Mouse (Mus musculus) right cerebral cortex, postnatal 10 days (tissue): ENCODE measurements at regions not wholly inside any gene's neighbourhood (a gene's known extent, or its start where the extent isn't known, plus 50 kb on each side); places are given as distances from the start of the nearest gene placed in this dataset.
"Not testable (repeated sequence)": the region's sequence is repeated elsewhere in the genome, so short reads cannot be mapped to it uniquely, and the experiment has no call there.

Source experiments
- DNase-seq, 2 experiments: peaks; one replicate each; pipeline ENCODE4 v3.0.0; 2021; ENCODE audit warnings: low spot score in 2 of 2

DNA sequence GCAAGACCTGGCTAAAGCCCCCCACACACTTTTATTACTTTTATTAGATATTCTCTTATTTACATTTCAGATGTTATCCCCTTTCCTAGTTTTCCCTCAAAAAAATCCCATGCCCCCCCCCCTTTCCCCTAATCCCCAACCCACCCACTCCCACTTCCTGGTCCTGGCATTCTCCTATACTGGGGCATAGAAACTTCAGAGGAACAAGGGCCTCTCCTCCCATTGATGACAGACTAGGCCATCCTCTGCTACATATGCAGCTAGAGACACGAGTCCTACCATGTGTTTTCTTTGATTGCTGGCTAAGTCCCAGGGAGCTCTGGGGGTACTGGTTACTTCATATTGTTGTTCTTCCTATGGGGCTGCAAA lies 116.8 kb downstream of the Rfpl4b start:
- not testable (repeated sequence) for DNase-seq

DNA sequence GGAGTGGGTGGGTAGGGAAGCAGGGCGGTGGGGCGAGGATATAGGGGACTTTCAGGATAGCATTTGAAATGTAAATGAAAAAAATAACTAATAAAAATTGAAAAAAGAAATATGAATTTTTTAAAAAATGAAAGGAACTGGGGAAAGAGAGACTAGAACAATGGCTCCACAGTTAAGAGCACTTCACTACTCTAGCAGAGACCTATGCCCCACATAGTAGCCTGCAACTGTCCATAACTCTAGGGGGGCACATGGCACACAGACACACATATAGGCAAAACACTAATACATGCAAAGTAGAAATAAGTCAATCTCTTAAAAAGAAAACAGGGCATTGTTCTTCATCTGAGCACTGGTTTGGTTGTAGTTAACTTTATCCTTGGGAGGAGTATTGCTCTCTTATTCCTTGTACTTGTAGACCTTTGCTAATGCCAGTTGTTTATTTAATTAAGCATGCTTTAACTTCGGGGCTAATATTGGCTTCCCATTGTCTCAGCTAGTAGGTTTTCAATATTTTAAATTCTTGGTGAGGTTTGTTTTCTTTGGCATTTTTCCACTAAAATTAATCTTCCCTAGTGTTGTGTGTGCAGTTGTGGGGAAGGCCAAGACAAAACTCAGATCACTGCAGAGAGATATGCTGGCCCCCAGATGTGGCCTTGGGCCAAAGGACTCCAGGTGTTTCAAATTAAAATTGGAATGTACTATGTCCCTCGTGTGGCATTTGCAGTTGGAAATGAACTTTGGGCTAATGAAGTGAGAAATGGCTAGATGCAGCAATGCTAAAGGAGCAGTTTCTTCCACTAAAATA lies 117.4 kb downstream of the Rfpl4b start:
- no peak for DNase-seq

DNA sequence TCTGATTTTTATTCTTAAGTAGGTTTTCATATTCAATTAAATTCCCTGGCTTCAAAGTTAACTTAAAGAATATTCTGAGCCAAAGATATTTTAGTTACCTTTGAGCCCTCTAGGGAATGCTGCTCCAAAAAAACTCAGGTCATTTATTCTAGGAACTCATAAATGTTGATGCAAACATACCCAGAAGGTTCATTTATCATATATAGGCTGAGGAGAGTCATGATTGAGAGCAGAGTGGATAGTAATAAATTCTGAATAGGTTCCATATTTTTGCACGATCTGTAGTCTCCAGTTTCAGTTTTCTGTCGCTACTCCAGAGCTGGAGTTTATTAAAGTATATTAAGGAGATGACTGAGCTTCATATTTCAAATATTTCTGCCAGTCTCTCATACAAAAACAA lies 144.1 kb downstream of the Rfpl4b start:
- DNase-seq = no peak

DNA sequence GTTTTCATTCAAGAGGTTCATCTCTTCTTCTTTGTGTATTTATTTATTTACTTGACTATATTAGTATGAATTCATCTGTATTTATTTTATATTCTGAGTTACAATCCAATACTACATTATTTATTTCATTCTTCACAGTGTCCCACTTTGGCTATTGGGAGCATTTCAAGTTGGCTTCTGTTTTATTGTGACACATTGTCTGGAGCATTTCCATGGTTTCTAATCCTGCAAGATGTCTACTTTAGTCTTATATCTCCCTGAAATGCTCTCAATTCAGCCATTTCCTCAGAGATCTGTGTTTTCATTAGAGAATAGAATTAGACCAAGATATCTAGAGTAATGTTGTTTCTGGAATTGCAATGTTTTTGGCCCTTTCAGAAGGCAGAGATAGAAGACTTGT lies 153.0 kb downstream of the Rfpl4b start:
- no peak for DNase-seq

DNA sequence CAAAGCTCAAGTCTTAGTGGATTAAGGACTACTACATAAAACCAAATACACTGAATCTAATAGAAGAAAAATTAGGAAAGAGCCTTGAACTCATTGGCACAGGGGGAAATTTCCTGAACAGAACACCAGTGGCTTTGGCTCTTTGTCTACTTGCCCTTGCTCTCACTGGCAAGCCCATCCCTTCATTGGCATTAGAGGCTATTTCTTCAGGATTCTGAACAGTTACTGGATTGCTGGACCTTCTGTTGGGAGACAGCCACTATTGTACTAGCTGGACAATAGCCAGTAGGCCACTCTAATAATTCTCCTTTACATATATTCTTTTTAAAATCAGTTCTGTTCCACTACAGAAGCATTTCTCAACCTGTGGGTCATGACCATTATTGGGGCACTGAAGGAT lies 153.7 kb downstream of the Rfpl4b start:
- DNase-seq = no peak

DNA sequence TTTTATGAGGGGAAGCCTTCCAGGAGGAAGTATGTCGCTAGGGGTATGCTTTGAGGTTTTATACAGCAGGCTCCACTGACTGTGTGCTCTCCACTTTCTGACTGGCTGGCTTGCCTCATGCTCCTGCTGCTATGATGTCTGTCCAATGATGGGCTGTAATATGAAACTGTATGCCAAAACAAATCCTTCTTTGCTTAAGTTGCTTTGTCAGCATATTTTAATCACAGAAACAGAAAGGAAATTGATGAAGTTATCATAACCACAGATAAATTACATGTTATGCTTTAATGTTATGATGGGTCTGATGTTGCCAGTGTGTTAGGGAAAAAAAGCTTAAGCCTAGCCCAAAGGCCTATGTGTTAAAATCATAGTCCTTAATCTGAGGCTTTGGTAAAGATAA lies 185.9 kb downstream of the Rfpl4b start:
- no peak for DNase-seq

DNA sequence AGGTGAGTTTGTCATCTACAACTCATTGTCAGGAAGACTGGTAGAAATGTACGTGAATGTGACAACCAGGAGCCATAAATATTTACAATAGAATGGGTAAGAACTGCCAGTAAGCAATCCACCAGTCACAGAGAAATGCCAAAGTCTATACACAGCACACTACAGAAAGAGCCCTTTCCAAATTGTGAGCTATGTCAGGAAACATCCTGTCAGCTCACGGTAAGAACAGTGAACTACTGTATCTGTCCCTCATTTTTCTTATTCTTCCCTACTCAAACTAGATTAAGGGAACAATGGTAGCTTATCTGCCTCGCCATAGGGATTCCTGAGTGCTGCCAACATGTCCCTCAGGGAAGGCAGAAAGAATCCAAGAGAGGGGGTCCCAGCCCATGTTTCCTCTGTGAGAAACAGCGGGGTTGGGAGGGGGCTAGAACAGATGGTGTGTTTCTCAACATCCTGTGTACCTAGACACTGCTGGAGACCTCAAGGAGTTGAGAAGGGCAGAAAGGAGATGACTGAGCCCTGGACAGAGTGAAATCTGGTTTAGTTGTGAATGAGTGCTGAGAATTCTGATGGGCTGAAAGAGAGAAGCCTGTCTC lies 191.6 kb downstream of the Rfpl4b start:
- DNase-seq = no peak

DNA sequence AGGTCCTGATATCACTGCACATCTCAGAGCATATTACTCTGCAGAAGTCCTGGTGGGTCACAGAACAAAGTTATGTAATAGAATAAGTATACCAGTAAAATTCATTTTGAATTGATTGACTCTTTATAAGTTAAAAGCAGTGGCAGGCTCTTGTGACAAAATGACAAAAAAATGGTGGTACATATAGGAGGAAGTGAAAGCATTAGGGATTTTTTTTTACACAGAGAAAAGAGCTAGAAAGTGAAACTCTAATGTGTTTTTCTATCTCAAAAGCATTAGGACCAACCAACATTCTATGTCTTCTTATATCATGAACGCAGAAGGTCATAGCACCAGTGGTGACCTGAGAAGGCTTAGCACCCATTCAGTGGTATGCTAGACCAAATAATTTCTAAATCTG lies 198.2 kb downstream of the Rfpl4b start:
- no peak for DNase-seq

DNA sequence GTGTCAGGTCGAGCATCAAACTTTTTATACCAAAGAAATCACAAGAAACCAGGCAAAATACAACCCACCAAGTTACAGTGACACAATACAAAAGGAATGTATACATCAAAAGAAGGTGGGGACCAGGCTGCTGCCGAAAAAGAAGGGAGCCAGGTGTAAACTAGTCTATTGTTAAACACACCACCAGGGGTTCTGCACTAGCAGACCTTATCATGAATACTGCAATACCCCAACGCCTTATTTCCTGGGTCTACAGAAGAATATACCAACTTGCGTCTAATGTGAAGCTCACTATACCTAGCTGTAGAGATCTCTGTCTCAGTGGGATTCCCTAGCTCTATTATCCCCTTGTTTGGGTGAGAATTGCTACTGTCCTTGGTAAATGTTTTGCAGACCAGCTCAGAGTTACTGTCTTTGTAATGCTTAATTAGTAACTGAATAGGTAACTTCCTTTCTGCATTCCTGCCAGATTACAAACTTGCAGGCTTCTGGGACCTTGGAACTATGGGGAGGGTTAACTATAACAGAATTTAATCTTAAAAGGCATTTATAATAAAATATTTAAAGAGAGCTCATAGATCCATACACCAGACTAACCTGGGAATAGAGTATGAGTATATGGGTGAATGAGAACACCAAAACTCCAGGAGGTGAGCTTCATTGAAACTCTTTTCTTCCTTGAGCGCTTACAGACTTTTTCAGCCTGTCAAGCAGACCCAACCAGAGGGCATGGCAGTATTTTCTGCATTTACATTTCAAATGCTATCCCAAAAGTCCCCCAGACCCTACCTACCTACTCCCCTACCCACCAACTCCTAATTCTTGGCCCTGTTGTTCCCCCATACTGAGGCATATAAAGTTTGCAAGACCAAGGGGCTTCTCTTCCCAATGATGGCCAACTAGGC lies 211.7 kb downstream of the Rfpl4b start:
- no peak for DNase-seq

DNA sequence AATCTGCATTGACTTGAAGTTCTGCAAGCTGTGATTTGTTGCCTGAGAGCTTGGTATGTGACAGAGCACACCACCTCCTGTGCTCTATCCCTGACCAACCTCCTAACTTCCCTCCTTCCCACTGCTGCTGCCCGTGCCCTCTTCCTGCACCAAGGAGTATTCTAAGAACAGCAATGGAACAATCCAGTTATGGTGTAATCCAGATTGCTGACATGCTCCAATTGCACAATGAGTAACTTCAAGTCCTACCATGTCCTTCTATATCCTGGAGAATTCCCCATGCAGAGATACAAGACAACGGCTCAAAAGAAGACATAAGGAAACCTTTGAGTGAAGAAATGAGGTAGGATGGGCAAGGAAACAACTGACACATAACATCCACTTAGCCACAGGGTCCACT lies 235.5 kb downstream of the Rfpl4b start:
- no peak for DNase-seq

DNA sequence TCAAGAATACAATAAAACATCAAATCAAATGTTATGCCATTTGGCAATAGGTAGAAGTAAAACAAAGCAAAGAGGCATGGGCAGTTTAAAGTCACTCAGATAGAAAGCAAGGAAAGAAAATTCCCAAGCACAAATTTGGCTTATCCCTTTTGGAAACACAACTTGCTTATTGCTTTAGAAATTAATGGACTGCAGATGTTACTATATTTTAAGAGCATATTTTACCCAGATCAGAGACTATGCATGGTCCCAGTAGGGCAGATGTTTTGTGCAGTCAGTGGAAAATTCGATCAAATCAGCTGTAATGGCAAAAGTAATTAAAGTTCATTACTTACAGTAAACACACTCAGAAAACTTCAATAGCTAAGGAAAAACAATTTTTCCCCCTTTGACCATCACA lies 245.9 kb downstream of the Rfpl4b start:
- DNase-seq = no peak

DNA sequence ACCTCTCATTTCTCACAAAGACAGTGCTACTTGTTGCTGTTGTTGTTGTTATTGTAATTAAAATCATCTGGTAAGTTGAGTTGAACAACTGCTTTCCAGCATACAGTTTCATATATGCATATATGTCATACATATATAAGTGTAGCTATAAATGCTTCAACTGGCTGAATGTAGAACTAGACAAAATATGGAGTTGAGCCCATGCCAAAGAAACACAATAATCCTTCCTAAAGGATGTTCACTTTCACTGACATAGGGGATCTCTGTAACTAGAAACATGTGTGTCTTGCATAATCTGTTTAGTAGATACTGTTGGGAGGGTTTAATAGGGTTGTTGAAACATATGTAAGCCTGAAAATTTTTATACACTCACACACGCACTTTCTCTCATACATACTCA lies 247.9 kb downstream of the Rfpl4b start:
- no peak for DNase-seq

DNA sequence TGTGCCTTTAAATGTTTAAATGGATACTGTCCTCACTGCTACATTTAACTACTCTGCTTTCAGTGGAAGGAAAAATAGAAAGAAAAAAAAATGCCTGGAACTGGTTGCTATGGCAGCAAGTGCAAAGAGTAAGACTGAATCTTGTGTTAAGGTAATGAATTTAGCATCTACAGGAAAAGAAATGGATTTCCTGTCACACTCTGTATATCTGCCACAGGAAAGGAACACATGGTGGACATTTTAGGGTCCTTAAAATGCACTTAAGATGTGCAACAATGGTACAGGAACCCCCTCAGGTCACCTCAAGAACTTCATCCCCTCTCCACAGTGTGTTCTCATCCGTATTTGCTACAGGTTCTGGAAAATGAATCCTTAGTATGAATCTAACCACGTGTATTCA lies 248.4 kb downstream of the Rfpl4b start:
- peak in 1 of 2 experiments; percentile 51 for DNase-seq

DNA sequence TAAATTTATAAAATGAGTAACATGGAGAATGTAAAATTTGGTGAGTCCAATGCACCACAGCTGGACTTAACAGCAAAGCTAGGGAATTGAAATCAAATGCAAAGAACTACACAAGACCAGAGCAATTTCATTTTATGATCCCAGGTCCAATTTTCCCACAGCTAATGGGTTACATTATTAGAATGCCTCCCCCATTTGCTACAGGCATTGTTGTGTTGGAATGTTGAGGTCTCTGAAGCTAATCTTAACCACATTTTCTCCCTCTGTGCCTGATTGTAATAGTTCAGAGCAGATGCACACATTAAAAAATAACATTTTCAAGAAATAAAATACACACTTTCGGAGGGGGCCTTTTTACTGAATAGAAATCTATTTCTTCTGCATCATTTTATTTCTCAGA lies 254.3 kb downstream of the Rfpl4b start:
- DNase-seq = no peak

DNA sequence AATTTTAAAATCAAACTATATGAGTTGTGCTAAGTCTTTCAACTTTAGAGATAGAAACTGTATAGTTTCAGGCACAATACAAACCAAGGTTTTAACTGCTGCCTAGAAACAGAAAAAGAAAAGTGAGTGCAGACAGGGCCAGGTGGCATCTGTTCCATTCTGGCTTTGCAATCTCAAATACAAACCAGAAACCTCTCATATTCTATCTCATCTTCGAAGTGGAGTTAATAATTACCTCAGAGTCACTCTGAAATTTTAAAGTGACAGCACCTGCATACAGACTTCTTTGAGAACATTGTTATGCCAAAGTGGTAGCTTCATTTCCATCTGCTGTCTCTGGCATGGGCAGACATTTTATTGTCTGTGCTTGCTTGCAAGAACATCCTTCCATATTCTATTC lies 255.2 kb downstream of the Rfpl4b start:
- no peak for DNase-seq

DNA sequence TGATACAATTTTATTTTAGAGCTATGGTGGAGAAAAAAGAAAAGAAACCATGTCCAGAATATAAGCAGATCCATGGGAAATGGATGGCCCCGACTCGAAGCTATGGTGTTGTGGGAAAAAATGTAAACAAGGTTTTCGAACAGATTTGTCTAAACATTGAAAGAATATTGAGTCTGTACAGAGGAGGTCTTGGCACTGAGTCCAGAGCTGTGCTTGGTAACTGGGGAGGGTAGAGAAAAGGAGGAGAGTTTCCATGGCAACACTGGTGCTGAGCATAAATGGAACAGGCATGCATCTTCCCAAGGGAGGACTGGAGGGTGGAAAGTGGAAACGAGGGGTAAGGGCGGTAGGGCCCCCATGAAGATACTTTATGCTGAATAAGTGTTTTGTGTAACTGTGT lies 266.5 kb downstream of the Rfpl4b start:
- peak; percentile 81 to 89 for DNase-seq

DNA sequence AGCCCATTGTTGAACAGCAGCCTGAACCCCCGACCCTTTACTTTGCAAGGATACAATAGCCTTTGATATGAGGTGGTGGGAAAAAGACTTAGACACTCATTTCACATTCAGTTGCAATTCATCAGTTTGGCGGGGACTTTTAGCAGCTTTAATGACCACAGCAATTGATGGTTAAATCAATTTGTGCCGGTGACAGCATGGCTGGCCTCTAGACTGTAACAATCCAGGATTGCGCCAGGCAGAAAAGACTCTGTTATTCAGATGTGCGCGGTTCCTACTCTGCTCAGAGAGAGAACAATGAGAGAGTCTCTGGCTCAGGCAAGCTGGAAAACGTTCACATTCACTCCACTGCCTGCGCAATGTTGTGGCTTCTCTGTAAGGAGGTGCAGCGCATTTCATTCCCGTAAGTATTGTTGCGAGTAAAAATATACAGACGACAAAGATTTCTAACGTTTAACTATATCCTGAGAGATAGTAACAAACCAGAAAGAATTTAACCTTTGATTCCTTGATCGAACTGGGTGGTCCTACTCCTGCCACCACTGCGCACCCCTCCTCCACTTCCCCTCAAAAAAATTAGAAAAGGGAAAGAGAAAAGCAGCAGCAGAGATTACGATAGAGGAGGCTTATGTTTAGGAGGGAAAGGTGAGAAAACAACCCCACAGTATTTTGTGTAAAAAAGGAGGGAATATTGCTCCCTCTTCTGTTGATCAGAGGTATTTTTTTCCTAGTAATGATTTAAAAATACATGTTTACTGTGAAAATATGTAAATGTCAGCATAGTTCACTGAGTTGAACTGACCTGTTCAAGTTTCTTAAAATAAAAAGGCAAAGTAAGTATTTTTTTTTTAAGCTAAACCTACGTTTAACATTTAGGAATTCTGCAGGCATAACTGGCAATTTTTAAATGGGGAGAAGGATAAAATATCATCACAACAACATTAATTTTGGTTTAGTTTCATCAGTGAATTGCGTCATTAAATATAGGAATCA lies 267.6 kb downstream of the Rfpl4b start:
- DNase-seq = peak; percentile 70 to 85

DNA sequence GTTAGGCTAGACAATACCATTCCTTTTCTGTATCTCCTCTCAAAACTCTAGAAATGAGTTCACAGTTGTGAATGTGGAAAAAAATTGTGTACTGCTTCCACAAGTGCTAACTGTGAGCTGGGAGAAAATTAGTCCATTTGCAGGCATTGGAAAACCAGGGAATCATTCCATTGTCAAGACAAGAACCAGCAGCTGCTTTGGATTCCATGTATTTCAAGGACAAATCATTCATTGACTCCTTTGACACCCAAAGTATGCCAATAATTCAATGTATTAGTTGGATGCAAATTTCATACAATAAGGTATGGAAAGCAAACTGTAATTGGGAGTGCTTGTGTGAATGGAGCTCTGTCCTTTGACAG lies 268.3 kb downstream of the Rfpl4b start:
- no peak for DNase-seq

DNA sequence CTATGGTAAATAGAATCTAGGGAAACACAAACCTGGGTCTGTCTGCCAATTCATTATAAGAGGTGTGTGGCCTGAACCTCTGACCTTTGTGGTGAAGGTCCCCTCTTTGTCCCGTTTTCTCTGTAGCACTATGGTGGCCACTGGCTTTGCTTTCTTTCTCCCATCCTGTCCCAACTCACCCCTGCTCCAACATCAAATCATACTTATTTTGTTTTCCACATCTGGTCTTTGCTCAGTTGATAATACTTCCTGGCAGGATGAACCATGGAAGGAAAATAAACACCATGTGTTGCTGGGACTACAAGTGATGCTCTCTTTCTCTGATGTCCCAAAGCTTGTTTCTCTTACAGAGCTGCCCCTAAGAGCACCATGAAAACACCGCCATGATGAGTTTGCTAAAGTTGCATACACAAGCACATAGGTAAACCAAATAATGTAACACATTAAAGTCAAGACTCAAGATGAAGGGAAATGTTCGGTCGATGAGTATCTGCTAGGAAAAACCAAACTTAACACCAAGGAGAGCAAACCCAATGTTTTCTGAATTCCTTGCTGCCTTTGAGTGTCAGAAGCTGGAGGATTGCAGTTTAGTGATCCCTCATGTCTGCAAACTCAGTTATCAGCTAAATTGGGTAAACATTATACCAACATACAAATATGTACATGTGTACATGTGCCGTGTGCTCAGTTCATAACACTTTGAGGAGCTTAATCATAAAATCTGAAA lies 269.1 kb downstream of the Rfpl4b start:
- DNase-seq = no peak

DNA sequence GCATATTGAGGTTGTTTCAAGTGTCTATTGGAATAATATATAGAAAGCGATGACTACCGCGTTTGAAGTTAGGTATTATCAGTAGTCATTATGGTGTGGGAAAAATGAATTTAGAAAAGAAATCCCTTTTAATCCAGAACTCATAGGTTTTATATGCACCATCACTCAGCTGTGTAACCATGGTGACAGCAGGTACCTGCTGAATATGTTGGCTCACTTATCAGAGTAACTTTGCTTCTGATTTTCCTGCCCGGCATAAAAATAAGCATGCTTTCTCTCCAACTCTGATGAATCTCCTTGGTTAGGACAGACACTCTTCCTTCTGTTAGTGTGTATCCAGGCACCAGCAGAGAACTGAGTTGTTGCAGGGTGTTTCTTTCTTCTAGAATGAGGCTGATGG lies 281.5 kb downstream of the Rfpl4b start:
- no peak for DNase-seq

DNA sequence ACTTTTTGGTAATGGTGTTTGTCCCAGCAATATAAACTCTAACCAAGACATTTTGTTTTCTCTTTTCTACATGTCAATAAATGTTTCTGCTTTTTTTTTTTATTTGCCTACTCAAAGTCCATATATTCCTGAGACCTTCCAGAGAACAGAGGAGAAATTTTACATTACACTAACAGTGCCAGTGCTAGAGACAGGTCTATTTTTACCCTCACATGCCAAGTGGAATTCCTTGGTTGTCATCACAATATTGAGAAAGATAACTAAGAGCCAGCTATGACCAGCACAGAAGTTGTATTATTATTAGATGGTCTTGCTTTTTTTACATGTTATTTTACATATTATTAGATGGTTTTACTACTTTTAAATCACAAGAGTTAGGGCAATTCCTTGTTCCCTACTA lies 282.8 kb downstream of the Rfpl4b start:
- no peak for DNase-seq
